Mouse (Mus musculus) megakaryocyte progenitor cell, adult 5-6 weeks (primary cell): Measurements from ENCODE around the gene Clpb. TPM values are rescaled to one million over a fixed set of nuclear protein-coding genes. Genes with fewer than 3 reads are reported as not detected.

Experiments
- ATAC-seq: replicated peaks from 2 replicates; pipeline ENCODE4 v1.8.0; 2016; ENCODE audit warnings: mild to moderate bottlenecking, moderate TSS enrichment, inconsistent platforms; ENCODE audit not compliant: poor library complexity
- total RNA-seq, 2 experiments: library from RNA; stranded (forward) in 1 of 2; stranded (reverse) in 1 of 2; fragments of 157-497, 149-512 nt in 1 of 2; fragments of 200-1000 nt in 1 of 2; gene quantifications; 2 replicates each; pipeline versions ENCODE4 v1.2.3 to v1.2.4; 2015 to 2017

Gene Clpb
- total RNA-seq, 2 experiments from 2014 or later: 9.9 to 32.9 TPM

DNA sequence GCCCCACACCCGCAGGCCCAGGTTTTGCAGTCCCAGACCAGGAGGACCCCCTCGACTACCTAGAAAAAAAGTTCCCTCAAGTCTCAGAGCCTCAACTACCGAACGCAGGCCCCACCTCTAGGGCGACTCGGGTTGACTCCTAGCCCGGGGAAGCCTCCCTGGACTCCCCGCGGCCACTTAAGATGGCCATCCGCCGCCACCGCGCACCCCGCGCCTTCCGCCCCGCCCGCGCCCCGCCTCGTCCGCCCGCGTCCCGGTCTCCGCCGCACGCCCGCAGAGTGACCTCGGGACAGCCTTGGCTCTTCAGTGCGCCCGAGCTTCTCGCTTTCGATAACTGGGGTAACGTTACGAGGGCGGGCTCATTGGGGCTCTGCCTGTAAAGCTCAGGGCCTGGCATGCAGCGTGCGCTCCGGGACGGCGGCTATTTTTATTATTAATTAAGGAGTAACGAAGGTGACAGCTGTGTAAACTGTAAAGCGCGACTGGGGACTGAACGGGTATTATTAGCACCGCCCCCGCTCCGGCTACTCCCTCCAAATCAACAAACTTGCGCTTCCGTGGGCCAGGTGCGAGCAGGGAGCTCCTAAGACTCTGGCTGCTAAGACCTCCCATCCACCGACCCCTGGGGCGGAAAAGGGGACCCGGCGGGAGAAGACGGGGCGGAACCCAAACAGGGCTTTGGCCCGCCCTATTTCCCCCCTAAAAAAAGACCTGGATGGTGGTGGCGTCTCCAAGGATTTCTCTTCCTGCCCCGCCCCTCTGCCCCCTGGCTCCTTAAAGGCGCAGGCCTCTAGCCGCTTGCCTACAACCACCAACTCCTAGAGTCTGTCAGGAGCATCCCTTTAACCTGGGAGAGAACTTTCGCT is 174.4 kb downstream of the Clpb start, which contains the start of gene Inppl1:
Gene Inppl1 (minus strand): TSS at position 624 of the 866 bp plus-strand sequence.
- peak; percentile 35 for ATAC-seq

DNA sequence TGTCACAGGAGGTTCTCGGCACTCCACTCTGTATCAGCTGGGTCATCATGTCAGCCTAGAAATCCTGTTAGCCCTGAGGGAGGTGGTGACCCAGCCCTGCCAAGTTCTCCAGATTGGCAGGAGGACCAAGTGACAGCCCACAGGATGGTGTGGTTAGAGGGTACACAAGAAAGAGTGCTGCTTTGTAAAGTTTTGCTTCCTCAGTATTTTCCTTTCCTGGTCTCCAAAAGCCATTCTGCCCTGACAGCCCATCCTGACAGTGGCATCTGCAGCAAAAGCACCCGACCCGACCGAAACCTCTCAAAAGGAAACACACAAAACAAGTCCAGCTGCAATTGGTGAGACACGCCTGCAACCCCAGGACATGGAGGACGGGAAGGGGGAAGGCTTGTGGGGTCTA is 180.8 kb downstream of the Clpb start:
- no peak for ATAC-seq

Other genes with a start within 250 kb of the Clpb start
- gene Pde2a, start 241.9 kb upstream of the Clpb start, total RNA-seq (2015): 24.1 and 25.6 TPM in 2 replicates
- gene Pde2a, start 241.9 kb upstream of the Clpb start, total RNA-seq (2017): 30.8 and 30.9 TPM in 2 replicates
- not detected in 2 replicates for gene Art2b, start 78.0 kb upstream of the Clpb start, total RNA-seq (2015)
- 0.08 and 0.20 TPM in 2 replicates for gene Art2b, start 78.0 kb upstream of the Clpb start, total RNA-seq (2017)
- gene Phox2a, start 154.7 kb downstream of the Clpb start, total RNA-seq (2015): not detected in 2 replicates
- gene Phox2a, start 154.7 kb downstream of the Clpb start, total RNA-seq (2017): not detected in 2 replicates
- 1.2 and 4.0 TPM in 2 replicates for gene Inppl1, start 174.6 kb downstream of the Clpb start, total RNA-seq (2015)
- gene Inppl1, start 174.6 kb downstream of the Clpb start, total RNA-seq (2017): 1.6 and 4.6 TPM in 2 replicates
- gene Folr2, start 193.6 kb downstream of the Clpb start, total RNA-seq (2015): not detected in 2 replicates
- not detected in 2 replicates for gene Folr2, start 193.6 kb downstream of the Clpb start, total RNA-seq (2017)
- gene Anapc15, start 200.1 kb downstream of the Clpb start, total RNA-seq (2015): 56.2 and 70.6 TPM in 2 replicates
- 98.6 and 132 TPM in 2 replicates for gene Anapc15, start 200.1 kb downstream of the Clpb start, total RNA-seq (2017)
- gene Folr1, start 207.2 kb downstream of the Clpb start, total RNA-seq (2015): 0.74 and 1.9 TPM in 2 replicates
- gene Folr1, start 207.2 kb downstream of the Clpb start, total RNA-seq (2017): 0.37 TPM in 1 of 2 replicates, not detected in the other
- gene Lamtor1, start 242.3 kb downstream of the Clpb start, total RNA-seq (2015): 74.7 and 91.8 TPM in 2 replicates
- 75.0 and 75.7 TPM in 2 replicates for gene Lamtor1, start 242.3 kb downstream of the Clpb start, total RNA-seq (2017)
- 0.10 TPM in 1 of 2 replicates, not detected in the other for gene Tomt, start 242.7 kb downstream of the Clpb start, total RNA-seq (2015)
- 0.07 TPM in 1 of 2 replicates, not detected in the other for gene Tomt, start 242.7 kb downstream of the Clpb start, total RNA-seq (2017)